Mouse (Mus musculus): Measurements from ENCODE around the gene Men1.
"Not testable (repeated sequence)": the region's sequence is repeated elsewhere in the genome, so short reads cannot be mapped to it uniquely, and the experiment has no call there.

Gene Men1

GRCm38 (mm10) chr19:6305517-6306115 is 29.2 kb upstream of the Men1 start:
- no peak for DNase-seq (ENCODE audit: low spot score)

- peak; percentile 75 for DNase-seq (ENCODE audit: low spot score)
Measured at GRCm38 (mm10) chr19:6306137-6306551, 28.6 kb upstream of the Men1 start, which contains the start of gene Cdc42bpg. Gene Cdc42bpg (plus strand): TSS chr19:6306456.

GRCm38 (mm10) chr19:6306586-6306985 is 28.2 kb upstream of the Men1 start:
- peak; percentile 73 for DNase-seq (ENCODE audit: low spot score)

GRCm38 (mm10) chr19:6307733-6308531 is 26.8 kb upstream of the Men1 start:
- DNase-seq (ENCODE audit: low spot score), result no peak

GRCm38 (mm10) chr19:6310181-6310580 is 24.6 kb upstream of the Men1 start:
- no peak for DNase-seq (ENCODE audit: low spot score)

- DNase-seq (ENCODE audit: low spot score), result not testable (repeated sequence)
Measured at GRCm38 (mm10) chr19:6311783-6312182, 23.0 kb upstream of the Men1 start.

GRCm38 (mm10) chr19:6313796-6314195 is 21.0 kb upstream of the Men1 start:
- no peak for DNase-seq (ENCODE audit: low spot score)

GRCm38 (mm10) chr19:6314513-6314912 is 20.3 kb upstream of the Men1 start:
- no peak for DNase-seq (ENCODE audit: low spot score)

- no peak for DNase-seq (ENCODE audit: low spot score)
Measured at GRCm38 (mm10) chr19:6315573-6315972, 19.2 kb upstream of the Men1 start.

- DNase-seq (ENCODE audit: low spot score), result no peak
Measured at GRCm38 (mm10) chr19:6318145-6318544, 16.6 kb upstream of the Men1 start.

- no peak for DNase-seq (ENCODE audit: low spot score)
Measured at GRCm38 (mm10) chr19:6321358-6321757, 13.4 kb upstream of the Men1 start.

GRCm38 (mm10) chr19:6321786-6322621 is 12.8 kb upstream of the Men1 start:
- no peak for DNase-seq (ENCODE audit: low spot score)

- DNase-seq (ENCODE audit: low spot score), result no peak
Measured at GRCm38 (mm10) chr19:6324751-6325150, 10.0 kb upstream of the Men1 start.

- DNase-seq (ENCODE audit: low spot score), result no peak
Measured at GRCm38 (mm10) chr19:6331178-6331577, 3.6 kb upstream of the Men1 start.

GRCm38 (mm10) chr19:6331719-6332516 is 2.9 kb upstream of the Men1 start:
- DNase-seq (ENCODE audit: low spot score), result peak; percentile 47

GRCm38 (mm10) chr19:6333761-6334595 is 801 bp upstream of the Men1 start:
- no peak for DNase-seq (ENCODE audit: low spot score)

GRCm38 (mm10) chr19:6335458-6335827 is 664 bp downstream of the Men1 start:
- DNase-seq (ENCODE audit: low spot score), result no peak

GRCm38 (mm10) chr19:6336920-6337319 is 2.1 kb downstream of the Men1 start:
- no peak for DNase-seq (ENCODE audit: low spot score)

GRCm38 (mm10) chr19:6338171-6338570 is 3.4 kb downstream of the Men1 start:
- DNase-seq (ENCODE audit: low spot score), result no peak

- DNase-seq (ENCODE audit: low spot score), result no peak
Measured at GRCm38 (mm10) chr19:6338716-6339115, 3.9 kb downstream of the Men1 start.

GRCm38 (mm10) chr19:6339191-6339590 is 4.4 kb downstream of the Men1 start:
- DNase-seq (ENCODE audit: low spot score), result no peak
